Mouse (Mus musculus) bone marrow, adult 2 months (tissue): ENCODE measurements at regions not wholly inside any gene's neighbourhood (a gene's known extent, or its start where the extent isn't known, plus 50 kb on each side); places are given as distances from the start of the nearest gene placed in this dataset.

Experiments used
- CTCF ChIP-seq: fragments of 200-500 bp; IDR thresholded peaks from 2 replicates; pipeline ENCODE4 v1.5.1; 2011; ENCODE audit warnings: low read length, control low read depth; ENCODE audit not compliant: control insufficient read depth, insufficient read depth
- POLR2A ChIP-seq: fragments of 200-500 bp; IDR thresholded peaks from 2 replicates; pipeline ENCODE4 v1.6.1; 2011; ENCODE audit warnings: low read depth, mild to moderate bottlenecking, control low read depth, low read length, borderline replicate concordance; ENCODE audit not compliant: control insufficient read depth

GRCm38 (mm10) chr14:102883344-102884122 is 98.9 kb downstream of the Kctd12 start:
- TF ChIP-seq POLR2A (no peak), CTCF (no peak)
